Mouse (Mus musculus) limb, embryonic 13.5 days (tissue): Measurements from ENCODE around the gene Trpm4. TPM values are rescaled to one million over a fixed set of nuclear protein-coding genes. Genes with fewer than 3 reads are reported as not detected.

Source experiments
- ATAC-seq: fragments of 200-750 bp; cut with Nextera tagmentation; 2 replicates; pipeline ENCODE4 v1.8.0; 2017; ENCODE audit warnings: low read depth, moderate number of reproducible peaks, moderate TSS enrichment; ENCODE audit not compliant: low FRiP score
- H3K27ac ChIP-seq: fragments of 300-500 bp; sonication (generic); 2 replicates; pipeline ENCODE4 v1.5.1; 2015; ENCODE audit warnings: inconsistent platforms, mild to moderate bottlenecking, moderate library complexity
- H3K27me3 ChIP-seq: fragments of 300-500 bp; sonication (generic); 2 replicates; pipeline ENCODE4 v1.6.1; 2015; ENCODE audit warnings: mild to moderate bottlenecking, inconsistent platforms
- H3K36me3 ChIP-seq: fragments of 300-500 bp; sonication (generic); 2 replicates; pipeline ENCODE4 v1.6.1; 2015; ENCODE audit warnings: inconsistent platforms, mild to moderate bottlenecking, moderate library complexity
- H3K4me1 ChIP-seq: fragments of 300-500 bp; sonication (generic); 2 replicates; pipeline ENCODE4 v1.6.1; 2015; ENCODE audit warnings: inconsistent platforms
- H3K4me2 ChIP-seq: fragments of 300-500 bp; sonication (generic); replicated peaks from 2 replicates; pipeline ENCODE4 v1.6.1; 2015; ENCODE audit warnings: inconsistent platforms, mild to moderate bottlenecking, moderate library complexity
- H3K4me3 ChIP-seq: fragments of 300-500 bp; sonication (generic); 2 replicates; pipeline ENCODE4 v1.5.1; 2015; ENCODE audit warnings: moderate library complexity, mild to moderate bottlenecking, inconsistent platforms
- H3K9ac ChIP-seq: fragments of 300-500 bp; sonication (generic); 2 replicates; pipeline ENCODE4 v1.6.1; 2015; ENCODE audit warnings: mild to moderate bottlenecking, inconsistent platforms
- H3K9me3 ChIP-seq: fragments of 300-500 bp; sonication (generic); 2 replicates; pipeline ENCODE4 v1.6.1; 2016; ENCODE audit warnings: inconsistent platforms
- WGBS: fragments of 180-500 bp; shearing (Covaris S2); methylation state at CpG from one replicate; pipeline ENCODE4 v1.1.7; 2015; 5-methylcytosine and 5-hydroxymethylcytosine counted together
- polyA plus RNA-seq: library from polyadenylated mRNA; unstranded; fragments of >200 nt; fragmentation: Nextera tagmentation; extraction: Ambion mirVana; gene quantifications from 2 replicates; pipeline ENCODE4 v1.2.1, GENCODE M21; 2015

Trpm4 gene
- 15.8 and 19.6 TPM in 2 replicates for polyA plus RNA-seq

GRCm38 (mm10) chr7:45333431-45333982, at the start of gene Trpm4:
Gene Trpm4 (minus strand): TSS chr7:45333780.
- H3K36me3 ChIP-seq = no peaks in the 10 kb centered on the region
- peak within 1 kb of the TSS; percentile 89 for H3K4me2 ChIP-seq
- H3K27ac ChIP-seq = peak within 1 kb of the TSS; percentile 85
- peak; percentile 81 for ATAC-seq
- H3K9ac ChIP-seq = peak within 1 kb of the TSS; percentile 82
- 0% methylated on average over 38 of the region's 38 CpGs for WGBS
- peaks cover 4% of the 10 kb centered on the region; the same call in 1 of the 2 replicates for H3K27me3 ChIP-seq
- no peaks in the 10 kb centered on the region for H3K9me3 ChIP-seq
- peaks cover 41% of the 10 kb centered on the region for H3K4me1 ChIP-seq
- peak within 1 kb of the TSS; percentile 71 for H3K4me3 ChIP-seq

- Histone ChIP-seq H3K9me3 (no peaks in the 10 kb centered on the region), H3K27ac (no peak overlapping the region), H3K36me3 (peaks cover 89% of the 10 kb centered on the region), H3K27me3 (no peaks in the 10 kb centered on the region), H3K4me1 (peaks cover 4% of the 10 kb centered on the region; the same call in 1 of the 2 replicates), H3K4me3 (no peak overlapping the region), H3K9ac (no peak overlapping the region), H3K4me2 (no peak overlapping the region)
- no peak for ATAC-seq
- 96% methylated on average over 1 of the region's 1 CpGs for WGBS
Observed at GRCm38 (mm10) chr7:45376057-45376456, 42.5 kb upstream of the Trpm4 start.

DNA sequence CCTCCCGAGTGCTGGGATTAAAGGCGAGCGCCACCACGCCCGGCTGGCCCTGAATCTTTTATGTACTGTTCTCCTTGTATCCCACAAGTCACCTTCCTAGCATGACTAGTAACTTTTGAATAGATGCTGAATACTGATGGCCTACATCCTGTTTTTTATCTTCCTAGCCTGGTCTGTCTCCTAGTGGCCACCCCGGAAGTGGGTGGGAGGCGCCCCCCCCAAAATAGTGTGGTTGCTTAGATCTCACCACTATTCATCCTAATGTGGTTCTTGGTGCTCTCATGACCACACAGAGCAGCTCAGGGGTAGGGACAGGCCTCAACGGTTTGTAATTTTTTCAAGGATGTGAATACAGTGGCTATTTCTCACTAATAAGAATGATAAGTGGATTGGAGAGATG, 41.0 kb upstream of the Trpm4 start:
- Histone ChIP-seq H3K9ac (no peak overlapping the region), H3K9me3 (no peaks in the 10 kb centered on the region), H3K36me3 (peaks cover 75% of the 10 kb centered on the region), H3K4me2 (no peak overlapping the region), H3K4me3 (no peak overlapping the region), H3K27me3 (peaks cover 6% of the 10 kb centered on the region), H3K4me1 (peaks cover 16% of the 10 kb centered on the region), H3K27ac (no peak overlapping the region)
- ATAC-seq = no peak
- 92% methylated on average over 8 of the region's 8 CpGs for WGBS

- 86% methylated on average over 5 of the region's 5 CpGs for WGBS
- peaks cover 52% of the 10 kb centered on the region for H3K36me3 ChIP-seq
- no peak for ATAC-seq
- no peak overlapping the region for H3K9ac ChIP-seq
- no peak overlapping the region for H3K4me2 ChIP-seq
- H3K9me3 ChIP-seq = no peaks in the 10 kb centered on the region
- peaks cover 24% of the 10 kb centered on the region for H3K4me1 ChIP-seq
- peaks cover 24% of the 10 kb centered on the region for H3K27me3 ChIP-seq
- no peak overlapping the region for H3K27ac ChIP-seq
- H3K4me3 ChIP-seq = no peak overlapping the region
Observed at GRCm38 (mm10) chr7:45372371-45372770, 38.8 kb upstream of the Trpm4 start.

DNA sequence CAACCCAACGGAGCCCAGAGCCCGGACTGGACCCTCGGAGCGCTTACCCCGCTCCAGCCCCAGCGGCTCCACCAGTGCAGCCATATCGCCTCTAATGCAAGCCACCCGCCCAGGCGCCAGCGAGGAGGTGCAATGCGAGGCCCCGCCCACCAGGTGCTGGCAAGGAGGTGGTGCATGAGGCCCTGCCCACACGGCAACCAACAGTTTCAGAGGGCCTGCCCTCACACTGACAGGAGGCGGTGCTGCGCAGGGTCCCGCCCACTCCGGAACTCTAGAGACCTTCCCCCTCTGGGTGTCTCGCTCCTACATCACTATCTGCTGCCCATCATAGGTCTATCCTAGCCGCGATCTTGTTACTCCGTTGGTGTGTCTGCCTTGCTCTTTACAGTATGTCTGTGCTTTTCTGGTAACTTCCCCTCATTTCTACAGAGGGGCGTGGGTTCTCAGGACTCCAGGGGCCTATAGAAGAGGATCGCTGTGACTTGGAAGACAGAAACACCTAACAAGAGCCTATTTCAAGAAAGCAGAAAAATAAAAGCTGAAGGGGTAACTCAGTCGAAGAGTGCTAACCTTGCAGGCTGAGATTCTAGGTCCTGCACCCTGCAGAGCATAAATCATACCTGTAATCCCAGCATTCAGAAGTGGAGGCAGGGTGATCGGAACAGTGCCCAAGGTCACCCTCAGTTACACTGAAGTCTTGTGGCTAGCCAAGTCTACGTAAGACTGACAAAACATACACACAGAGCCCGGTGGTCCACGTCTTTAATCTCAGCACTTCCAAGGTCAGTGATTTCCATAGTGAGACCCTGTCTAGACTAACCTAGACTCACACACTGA, 37.1 kb upstream of the Trpm4 start, which contains the start of gene Lin7b:
Lin7b (minus strand) TSS at position 109 of the 837 bp plus-strand sequence.
- 9% methylated on average over 28 of the region's 28 CpGs for WGBS
- H3K27ac ChIP-seq = no peak within 1 kb of the TSS
- peak within 1 kb of the TSS; percentile 54 for H3K4me3 ChIP-seq
- ATAC-seq = peak; percentile 63
- peak within 1 kb of the TSS; percentile 65 for H3K9ac ChIP-seq
- H3K4me1 ChIP-seq = peaks cover 33% of the 10 kb centered on the region
- H3K27me3 ChIP-seq = peaks cover 30% of the 10 kb centered on the region
- H3K36me3 ChIP-seq = peaks cover 35% of the 10 kb centered on the region
- H3K4me2 ChIP-seq = peak within 1 kb of the TSS; percentile 91
- H3K9me3 ChIP-seq = no peaks in the 10 kb centered on the region

DNA sequence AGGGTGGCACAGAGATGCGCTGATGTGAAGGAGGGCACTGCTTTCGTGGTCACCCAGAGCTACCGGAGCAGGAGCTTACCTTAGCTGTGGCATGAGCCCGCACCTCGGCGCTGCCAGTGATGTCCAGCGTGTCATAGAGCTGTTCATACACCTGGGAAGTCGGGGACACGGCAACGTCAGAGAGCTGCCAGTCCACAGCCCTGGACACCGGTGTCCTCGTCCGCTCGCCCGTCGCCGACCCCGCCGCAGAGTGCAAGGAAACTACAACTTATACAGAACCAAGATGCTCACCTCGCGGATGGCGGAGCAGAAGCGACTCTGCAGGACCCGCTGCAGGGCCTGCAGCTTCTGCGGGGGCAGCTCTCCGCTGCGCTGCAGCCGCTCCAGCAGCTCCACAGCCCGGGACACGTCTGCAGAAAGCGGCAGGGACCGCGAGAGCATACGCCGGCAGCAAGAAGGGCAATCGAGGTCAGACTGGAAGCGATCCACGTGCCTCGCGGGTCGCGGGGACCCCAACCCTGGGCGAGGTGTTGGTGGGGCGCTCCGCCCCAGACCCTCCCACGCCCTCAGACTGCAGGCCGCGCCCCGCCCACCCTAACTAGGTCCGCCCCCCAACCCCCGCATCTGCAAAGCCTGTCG, 36.4 kb upstream of the Trpm4 start:
- WGBS = 8% methylated on average over 52 of the region's 52 CpGs
- Histone ChIP-seq H3K9ac (peak overlapping the region; percentile 65), H3K4me3 (peak overlapping the region; percentile 54), H3K36me3 (peaks cover 29% of the 10 kb centered on the region), H3K27me3 (peaks cover 38% of the 10 kb centered on the region), H3K9me3 (no peaks in the 10 kb centered on the region), H3K4me1 (peaks cover 37% of the 10 kb centered on the region), H3K27ac (no peak overlapping the region), H3K4me2 (peak overlapping the region; percentile 91)
- ATAC-seq = peak; percentile 12

DNA sequence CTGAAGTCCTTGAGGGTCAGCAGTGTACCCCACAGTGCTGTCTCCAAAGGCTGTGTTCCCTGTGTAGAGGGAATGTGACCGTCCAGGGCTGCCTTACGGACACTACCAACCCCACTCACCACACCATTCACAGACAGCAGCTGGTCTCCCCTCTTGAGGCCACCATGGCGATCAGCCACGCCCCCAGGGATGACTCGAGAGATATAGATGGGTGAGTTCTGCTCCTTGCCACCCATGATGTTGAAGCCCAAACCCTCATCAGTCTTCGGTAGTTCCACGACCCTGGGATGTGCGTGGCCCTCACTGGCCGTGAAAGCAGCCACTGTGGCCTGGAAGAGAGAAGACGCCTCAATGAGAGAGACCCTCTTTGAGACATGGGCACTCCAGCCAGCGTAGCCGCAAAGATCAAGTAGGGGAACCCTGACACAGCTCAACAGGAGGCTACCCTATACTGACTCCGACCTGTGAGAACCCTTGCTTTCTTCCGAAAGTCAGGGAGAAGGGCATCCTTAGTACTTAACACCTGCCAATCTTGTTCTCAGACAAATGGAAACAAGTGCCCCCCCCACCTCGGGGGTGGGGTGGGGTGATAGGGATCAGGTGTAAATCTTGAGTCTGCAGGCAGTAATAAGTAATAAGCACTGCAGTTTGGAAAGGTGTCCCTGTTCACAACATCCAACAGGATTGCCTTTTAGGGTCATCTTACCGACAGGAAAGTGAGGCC, 35.6 kb upstream of the Trpm4 start:
- Histone ChIP-seq H3K9ac (0 out of 2 replicates have a peak overlapping the region, but pooled peaks have one; percentile 65), H3K4me1 (peaks cover 37% of the 10 kb centered on the region), H3K4me2 (peak overlapping the region; percentile 91), H3K9me3 (no peaks in the 10 kb centered on the region), H3K36me3 (peaks cover 23% of the 10 kb centered on the region), H3K27ac (no peak overlapping the region), H3K27me3 (peaks cover 45% of the 10 kb centered on the region), H3K4me3 (peak overlapping the region; percentile 54)
- 70% methylated on average over 16 of the region's 16 CpGs for WGBS
- ATAC-seq = no peak

GRCm38 (mm10) chr7:45368178-45368577, 34.6 kb upstream of the Trpm4 start:
- Histone ChIP-seq H3K4me3 (peak overlapping the region; percentile 68; the same call in 1 of the 2 replicates), H3K9me3 (no peaks in the 10 kb centered on the region), H3K9ac (no peak overlapping the region; the same call in 1 of the 2 replicates), H3K4me1 (peaks cover 37% of the 10 kb centered on the region), H3K27me3 (peaks cover 55% of the 10 kb centered on the region), H3K36me3 (peaks cover 13% of the 10 kb centered on the region), H3K4me2 (peak overlapping the region; percentile 97), H3K27ac (no peak overlapping the region)
- ATAC-seq = no peak
- WGBS = 86% methylated on average over 15 of the region's 15 CpGs

GRCm38 (mm10) chr7:45367020-45367880, 33.7 kb upstream of the Trpm4 start:
- H3K27me3 ChIP-seq = peaks cover 65% of the 10 kb centered on the region
- peak overlapping the region; percentile 68 for H3K4me3 ChIP-seq
- 1% methylated on average over 67 of the region's 70 CpGs for WGBS
- peaks cover 4% of the 10 kb centered on the region for H3K36me3 ChIP-seq
- H3K9ac ChIP-seq = peak overlapping the region; percentile 78
- H3K27ac ChIP-seq = no peak overlapping the region
- peaks cover 39% of the 10 kb centered on the region for H3K4me1 ChIP-seq
- H3K4me2 ChIP-seq = peak overlapping the region; percentile 97
- ATAC-seq = peak; percentile 90
- no peaks in the 10 kb centered on the region for H3K9me3 ChIP-seq

DNA sequence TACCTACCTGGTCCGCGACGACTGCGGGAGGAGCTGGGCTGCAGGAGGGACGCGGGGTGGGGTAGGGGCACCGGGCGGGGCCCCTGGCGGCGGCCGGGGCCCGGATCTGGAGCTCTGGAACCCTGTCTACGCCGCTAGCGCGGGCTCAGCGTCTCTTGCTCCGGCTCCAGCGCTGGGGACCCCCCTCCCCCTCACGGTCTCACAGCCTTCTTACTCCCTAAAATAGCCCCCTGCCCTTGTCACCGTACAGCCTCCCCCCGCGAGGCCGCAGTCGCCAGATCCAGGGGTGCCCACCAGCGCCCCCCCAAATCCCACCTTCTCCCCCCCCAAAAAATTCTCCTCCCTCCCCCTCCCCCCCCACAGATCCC, 33.1 kb upstream of the Trpm4 start, which contains the start of gene Ppfia3:
Ppfia3 (minus strand) TSS at position 368 of the 368 bp plus-strand sequence.
- H3K4me2 ChIP-seq = peak within 1 kb of the TSS; percentile 97
- peaks cover 71% of the 10 kb centered on the region for H3K27me3 ChIP-seq
- WGBS = 0% methylated on average over 23 of the region's 26 CpGs
- H3K9me3 ChIP-seq = no peaks in the 10 kb centered on the region
- no peaks in the 10 kb centered on the region for H3K36me3 ChIP-seq
- ATAC-seq = peak; percentile 26; the same call in 1 of the 2 replicates
- peak within 1 kb of the TSS; percentile 78 for H3K9ac ChIP-seq
- H3K4me1 ChIP-seq = peaks cover 45% of the 10 kb centered on the region
- peak within 1 kb of the TSS; percentile 68 for H3K4me3 ChIP-seq
- no peak within 1 kb of the TSS for H3K27ac ChIP-seq
